Mouse (Mus musculus) CH12.LX (cell line): Measurements from ENCODE around the gene 4930564D02Rik. TPM values are rescaled to one million over a fixed set of nuclear protein-coding genes. Genes with fewer than 3 reads are reported as not detected.

ENCODE experiments used
- DNase-seq: peaks from one replicate; pipeline ENCODE4 v3.0.0-alpha.2; 2013; ENCODE audit errors: extremely low read depth
- H3K27ac ChIP-seq: 2 replicates; pipeline ENCODE4 v1.5.1; 2012; ENCODE audit warnings: low read depth, mild to moderate bottlenecking, control low read depth, moderate library complexity; ENCODE audit not compliant: insufficient read depth
- H3K27me3 ChIP-seq: replicated peaks from 2 replicates; pipeline ENCODE3; 2012; ENCODE audit warnings: inconsistent platforms
- H3K36me3 ChIP-seq, 2 experiments: replicated peaks in 1 of 2; 2 replicates each; pipeline versions ENCODE3 to v1.6.1; 2012; ENCODE audit warnings: inconsistent platforms in 1 of 2, low read length in 1 of 2, mild to moderate bottlenecking in 1 of 2, mixed read lengths in 1 of 2, moderate library complexity in 1 of 2; ENCODE audit not compliant: control insufficient read depth in 1 of 2, insufficient read depth in 1 of 2
- H3K4me1 ChIP-seq, 2 experiments: 2 replicates each; pipeline ENCODE4 v1.6.1; 2012; ENCODE audit warnings: inconsistent platforms in 1 of 2, moderate library complexity in 1 of 2; ENCODE audit not compliant: insufficient read depth in 2 of 2, control insufficient read depth in 1 of 2
- H3K4me2 ChIP-seq: 2 replicates; pipeline ENCODE4 v1.6.1; 2012; ENCODE audit warnings: low read depth, mild to moderate bottlenecking, control low read depth; ENCODE audit not compliant: poor library complexity, insufficient read depth, severe bottlenecking
- H3K4me3 ChIP-seq, 3 experiments: fragments of 150-350 bp in 1 of 3; sonication (generic) in 1 of 3; replicated peaks in 1 of 3; 2 replicates each; pipeline versions ENCODE3 to v1.5.1; 2011 to 2012; ENCODE audit warnings: low read depth in 2 of 3, low read length in 2 of 3, mild to moderate bottlenecking in 2 of 3, moderate library complexity in 2 of 3, control low read depth in 1 of 3, improper control_type of control experiment in 1 of 3, inconsistent platforms in 1 of 3, mixed read lengths in 1 of 3; ENCODE audit not compliant: poor library complexity in 1 of 3
- H3K79me2 ChIP-seq: replicated peaks from 2 replicates; pipeline ENCODE4 v1.6.1; 2012; ENCODE audit warnings: mild to moderate bottlenecking, moderate library complexity; ENCODE audit not compliant: control insufficient read depth, poor library complexity, insufficient read depth, severe bottlenecking; ENCODE audit errors: extremely low read depth
- H3K9ac ChIP-seq: 2 replicates; pipeline ENCODE4 v1.6.1; 2012; ENCODE audit warnings: low read depth, mild to moderate bottlenecking, control low read depth, moderate library complexity; ENCODE audit not compliant: insufficient read depth
- H3K9me3 ChIP-seq: replicated peaks from 2 replicates; pipeline ENCODE3; 2012; ENCODE audit warnings: low read length, inconsistent platforms, mixed read lengths
- BHLHE40 ChIP-seq: IDR thresholded peaks from 2 replicates; pipeline ENCODE4 v1.6.1; 2011; ENCODE audit warnings: mild to moderate bottlenecking, low read depth, low read length, improper control_type of control experiment
- CHD1 ChIP-seq: IDR thresholded peaks from 2 replicates; pipeline ENCODE4 v1.6.1; 2012; ENCODE audit warnings: low read depth, low read length, improper control_type of control experiment, inconsistent platforms
- ELF1 ChIP-seq: IDR thresholded peaks from 2 replicates; pipeline ENCODE4 v1.6.1; 2014; ENCODE audit warnings: low read depth, mild to moderate bottlenecking, inconsistent platforms, low read length, improper control_type of control experiment
- EP300 ChIP-seq: IDR thresholded peaks from 2 replicates; pipeline ENCODE4 v1.6.1; 2011; ENCODE audit warnings: low read length, improper control_type of control experiment
- ETS1 ChIP-seq: conservative IDR thresholded peaks from 2 replicates; pipeline ENCODE4 v1.6.1; 2012; ENCODE audit warnings: low read depth, mild to moderate bottlenecking, inconsistent platforms, low read length, improper control_type of control experiment, moderate library complexity
- GABPA ChIP-seq: IDR thresholded peaks from 2 replicates; pipeline ENCODE4 v1.6.1; 2012; ENCODE audit warnings: low read depth, low read length, improper control_type of control experiment, inconsistent platforms; ENCODE audit not compliant: insufficient replicate concordance
- HCFC1 ChIP-seq: IDR thresholded peaks from 2 replicates; pipeline ENCODE4 v1.6.1; 2012; ENCODE audit warnings: low read depth, mild to moderate bottlenecking, inconsistent platforms, low read length, improper control_type of control experiment
- JUN ChIP-seq: IDR thresholded peaks from 2 replicates; pipeline ENCODE4 v1.6.1; 2011; ENCODE audit warnings: low read depth, mild to moderate bottlenecking, low read length, improper control_type of control experiment, moderate library complexity; ENCODE audit not compliant: insufficient read depth
- JUND ChIP-seq: conservative IDR thresholded peaks from 2 replicates; pipeline ENCODE4 v1.6.1; 2011; ENCODE audit warnings: low read depth, low read length, improper control_type of control experiment
- MAFK ChIP-seq: IDR thresholded peaks from 2 replicates; pipeline ENCODE4 v1.6.1; 2011; ENCODE audit warnings: low read length, improper control_type of control experiment; ENCODE audit not compliant: insufficient replicate concordance
- MAX ChIP-seq: IDR thresholded peaks from 2 replicates; pipeline ENCODE4 v1.6.1; 2011; ENCODE audit warnings: low read length, improper control_type of control experiment
- MAZ ChIP-seq: IDR thresholded peaks from 2 replicates; pipeline ENCODE4 v1.6.1; 2012; ENCODE audit warnings: low read depth, mild to moderate bottlenecking, inconsistent platforms, low read length, improper control_type of control experiment, moderate library complexity
- MEF2A ChIP-seq: IDR thresholded peaks from 2 replicates; pipeline ENCODE4 v1.6.1; 2014; ENCODE audit warnings: low read depth, mild to moderate bottlenecking, inconsistent platforms, low read length, improper control_type of control experiment, borderline replicate concordance
- NRF1 ChIP-seq: IDR thresholded peaks from 2 replicates; pipeline ENCODE4 v1.6.1; 2014; ENCODE audit warnings: low read depth, mild to moderate bottlenecking, inconsistent platforms, low read length, improper control_type of control experiment, moderate library complexity
- POLR2A ChIP-seq: IDR thresholded peaks from 2 replicates; pipeline ENCODE4 v1.6.1; 2011; ENCODE audit warnings: low read depth, mild to moderate bottlenecking, improper control_type of control experiment, low read length
- POLR2AphosphoS2 ChIP-seq: IDR thresholded peaks from 2 replicates; pipeline ENCODE4 v1.6.1; 2011; ENCODE audit warnings: low read depth, low read length, improper control_type of control experiment
- RAD21 ChIP-seq: IDR thresholded peaks from 2 replicates; pipeline ENCODE4 v1.6.1; 2011; ENCODE audit warnings: low read depth, mild to moderate bottlenecking, low read length, improper control_type of control experiment, moderate library complexity
- SMC3 ChIP-seq: IDR thresholded peaks from 2 replicates; pipeline ENCODE4 v1.6.1; 2011; ENCODE audit warnings: low read depth, low read length, improper control_type of control experiment
- TBP ChIP-seq: conservative IDR thresholded peaks from 2 replicates; pipeline ENCODE4 v1.6.1; 2011; ENCODE audit warnings: low read depth, low read length, improper control_type of control experiment
- TCF12 ChIP-seq: IDR thresholded peaks from 2 replicates; pipeline ENCODE4 v1.6.1; 2014; ENCODE audit warnings: low read depth, mild to moderate bottlenecking, inconsistent platforms, low read length, improper control_type of control experiment
- UBTF ChIP-seq: IDR thresholded peaks from 2 replicates; pipeline ENCODE4 v1.6.1; 2012; ENCODE audit warnings: low read depth, mild to moderate bottlenecking, inconsistent platforms, low read length, improper control_type of control experiment, moderate library complexity
- USF1 ChIP-seq: IDR thresholded peaks from 2 replicates; pipeline ENCODE4 v1.6.1; 2014; ENCODE audit warnings: low read depth, mild to moderate bottlenecking, inconsistent platforms, low read length, improper control_type of control experiment
- USF2 ChIP-seq: conservative IDR thresholded peaks from 2 replicates; pipeline ENCODE4 v1.6.1; 2011; ENCODE audit warnings: low read depth, low read length, improper control_type of control experiment
- ZC3H11A ChIP-seq: IDR thresholded peaks from 2 replicates; pipeline ENCODE4 v1.6.1; 2012; ENCODE audit warnings: low read depth, mild to moderate bottlenecking, inconsistent platforms, low read length, improper control_type of control experiment
- ZMIZ1 ChIP-seq: IDR thresholded peaks from 2 replicates; pipeline ENCODE4 v1.6.1; 2012; ENCODE audit warnings: low read depth, mild to moderate bottlenecking, inconsistent platforms, low read length, improper control_type of control experiment
- dilution Hi-C: fragments of 300-500 bp; cut with MboI; formaldehyde crosslinking; loops from 2 replicates; pipeline ENCODE4 v1.14.3; 2020; ENCODE audit warnings: low sequenced_read_pairs; ENCODE audit not compliant: extremely low pct_unique_long_range_greater_than_20kb, extremely low pct_ligation_motif_present
- in situ Hi-C: fragments of 300-500 bp; cut with MboI; formaldehyde crosslinking; loops from 3 replicates; pipeline ENCODE4 v1.14.3; 2019; ENCODE audit warnings: low sequenced_read_pairs, low pct_ligation_motif_present, low pct_unique_long_range_greater_than_20kb, mixed read lengths
- polyA plus RNA-seq: library from polyadenylated mRNA; unstranded; fragments of >175 nt; gene quantifications from 2 replicates; pipeline ENCODE4 v1.2.1, GENCODE M21; 2012; ENCODE audit warnings: low read depth; ENCODE audit not compliant: insufficient read length
- total RNA-seq, 2 experiments: library from RNA; depleted of rRNA; stranded (reverse); fragments of 300-350 nt in 1 of 2; fragments of >200 nt in 1 of 2; gene quantifications; 2 replicates each; pipeline ENCODE4 v1.2.3; 2012 to 2014

Gene 4930564D02Rik
- total and polyA plus RNA-seq, 3 experiments = not detected

DNA sequence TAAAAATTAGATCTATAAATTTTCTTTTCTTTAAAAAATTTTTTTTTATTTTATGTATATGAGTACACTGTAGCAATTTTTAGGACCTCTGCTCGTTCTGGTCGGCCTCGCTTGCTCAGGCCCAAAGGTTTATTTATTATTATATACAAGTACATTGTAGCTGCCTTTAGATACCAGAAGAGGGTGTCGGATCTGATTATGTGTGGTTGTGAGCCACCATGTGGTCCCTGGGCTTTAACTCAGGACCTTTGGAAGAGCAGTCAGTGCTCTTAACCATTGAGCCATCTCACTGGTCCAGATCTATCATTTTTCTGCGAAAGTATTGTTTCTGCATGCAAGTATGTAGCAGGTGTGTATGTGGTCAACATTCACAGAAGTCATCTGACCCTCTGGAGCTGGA lies 4.6 kb downstream of the 4930564D02Rik start:
- H3K9ac ChIP-seq = no peak overlapping the region
- no peak overlapping the region for H3K27ac ChIP-seq
- no peak for TF ChIP-seq HCFC1
- TF ChIP-seq MAX = no peak
- no peak for TF ChIP-seq POLR2AphosphoS2
- no peak for TF ChIP-seq NRF1
- no peak for TF ChIP-seq JUND
- TF ChIP-seq USF2 = no peak
- TF ChIP-seq JUN = no peak
- no peak for TF ChIP-seq USF1
- no peaks in the 10 kb centered on the region for H3K27me3 ChIP-seq
- no peak overlapping the region for H3K4me2 ChIP-seq
- no peaks in the 10 kb centered on the region for H3K36me3 ChIP-seq
- no peaks in the 10 kb centered on the region; a peak in 1 of 4 replicates for H3K4me1 ChIP-seq
- H3K4me3 ChIP-seq = no peak overlapping the region
- no peak for DNase-seq
- no peaks in the 10 kb centered on the region for H3K79me2 ChIP-seq
- H3K9me3 ChIP-seq = no peaks in the 10 kb centered on the region
- in situ Hi-C loops = no loop called here
- dilution Hi-C loops = no loop called here

- H3K9me3 ChIP-seq = no peaks in the 10 kb centered on the region
- H3K4me2 ChIP-seq = no peak overlapping the region
- no peak overlapping the region for H3K4me3 ChIP-seq
- dilution Hi-C loops (no loop called here), in situ Hi-C loops (no loop called here)
- no peak overlapping the region for H3K27ac ChIP-seq
- no peaks in the 10 kb centered on the region for H3K27me3 ChIP-seq
- no peak for DNase-seq
- no peak overlapping the region for H3K9ac ChIP-seq
- H3K4me1 ChIP-seq = peaks cover 0 to 4% of the 10 kb centered on the region in 2 experiments; a peak in 1 of 4 replicates
- TF ChIP-seq TCF12 (no peak), RAD21 (no peak), SMC3 (no peak), JUND (no peak), EP300 (no peak), MAFK (no peak), GABPA (no peak)
- no peaks in the 10 kb centered on the region for H3K36me3 ChIP-seq
- no peaks in the 10 kb centered on the region for H3K79me2 ChIP-seq
Measured at GRCm38 (mm10) chr3:105072536-105072935, 5.9 kb downstream of the 4930564D02Rik start.

- dilution Hi-C loops (no loop called here), in situ Hi-C loops (no loop called here)
- H3K36me3 ChIP-seq = no peaks in the 10 kb centered on the region
- H3K27ac ChIP-seq = no peak overlapping the region
- no peaks in the 10 kb centered on the region for H3K9me3 ChIP-seq
- no peak overlapping the region for H3K4me3 ChIP-seq
- no peak for DNase-seq
- TF ChIP-seq BHLHE40 (no peak), JUND (no peak), TBP (no peak), SMC3 (no peak), MAFK (no peak), ZC3H11A (no peak), ZMIZ1 (no peak), ETS1 (no peak), HCFC1 (no peak), MEF2A (no peak), POLR2A (no peak), ELF1 (no peak), CHD1 (no peak), NRF1 (no peak), MAZ (no peak), USF1 (no peak), RAD21 (no peak), UBTF (no peak)
- H3K4me2 ChIP-seq = no peak overlapping the region
- H3K27me3 ChIP-seq = no peaks in the 10 kb centered on the region
- H3K9ac ChIP-seq = no peak overlapping the region
- H3K4me1 ChIP-seq = peaks cover 0 to 5% of the 10 kb centered on the region in 2 experiments; a peak in 1 of 4 replicates
- no peaks in the 10 kb centered on the region for H3K79me2 ChIP-seq
Measured at GRCm38 (mm10) chr3:105075796-105076195, 9.2 kb downstream of the 4930564D02Rik start.
